ENCODE assay signal across 21 mouse cellular contexts in genomic region chr7:48853496-48853895, GRCm38 (mm10). TPM values are rescaled to one million over a fixed set of nuclear protein-coding genes. Genes with fewer than 3 reads are reported as not detected.
"Had no signal": no experiment of that assay in that cellular context is flagged by ENCODE, and none has a peak within 500 bp of the region (broad histone marks: within the 10 kb centered on the region; RNA-seq: fewer than 3 reads in every experiment).

No protein-coding gene starts in this region.

- H3K4me1 ChIP-seq: limb, embryonic 12.5 days; neural tube, embryonic 12.5 days; stomach, embryonic 15.5 days had no signal

- H3K36me3 ChIP-seq: limb, embryonic 12.5 days; midbrain, embryonic 13.5 days; neural tube, embryonic 12.5 days; stomach, embryonic 15.5 days had no signal

- H3K4me2 ChIP-seq: limb, embryonic 12.5 days; midbrain, embryonic 13.5 days; neural tube, embryonic 12.5 days; stomach, embryonic 15.5 days had no signal

- H3K9me3 ChIP-seq: limb, embryonic 12.5 days; midbrain, embryonic 13.5 days; neural tube, embryonic 12.5 days; stomach, embryonic 15.5 days had no signal

- DNase-seq: kidney, adult 9 months; kidney, postnatal 36 days; liver; lung, adult 2 months; lung, postnatal 36 days; retina, postnatal 1 day; thymus, adult 2 months; thymus, postnatal 25 days had no signal

- H3K4me3 ChIP-seq: layer of hippocampus, adult 2 months; limb, embryonic 12.5 days; midbrain, embryonic 13.5 days; myocyte; neural tube, embryonic 12.5 days; stomach, embryonic 15.5 days had no signal

- H3K27ac ChIP-seq: kidney, postnatal 0 days; layer of hippocampus, adult 2 months; limb, embryonic 12.5 days; liver, embryonic 14.5 days; midbrain, embryonic 13.5 days; neural tube, embryonic 12.5 days; stomach, embryonic 15.5 days had no signal

- ATAC-seq: lung, postnatal 0 days; midbrain, embryonic 13.5 days had no signal

- H3K27me3 ChIP-seq: limb, embryonic 12.5 days; neural tube, embryonic 12.5 days; stomach, embryonic 15.5 days had no signal

- H3K9ac ChIP-seq: limb, embryonic 12.5 days; liver, embryonic 14.5 days; midbrain, embryonic 13.5 days; neural tube, embryonic 12.5 days; stomach, embryonic 15.5 days had no signal

RNA-seq across cellular contexts. Expression of gene Csrp3, which starts 5.7 kb away (rescaled TPM):
- total RNA-seq: layer of hippocampus, adult 2 months; layer of hippocampus, postnatal 10 days; left cerebral cortex, postnatal 36 days had no signal
- polyA plus RNA-seq: kidney, postnatal 0 days; testis, adult 2 months; urinary bladder, adult 2 months had no signal
